Comparison of ENCODE assay signal across 8 mouse cellular contexts in the genomic region with DNA sequence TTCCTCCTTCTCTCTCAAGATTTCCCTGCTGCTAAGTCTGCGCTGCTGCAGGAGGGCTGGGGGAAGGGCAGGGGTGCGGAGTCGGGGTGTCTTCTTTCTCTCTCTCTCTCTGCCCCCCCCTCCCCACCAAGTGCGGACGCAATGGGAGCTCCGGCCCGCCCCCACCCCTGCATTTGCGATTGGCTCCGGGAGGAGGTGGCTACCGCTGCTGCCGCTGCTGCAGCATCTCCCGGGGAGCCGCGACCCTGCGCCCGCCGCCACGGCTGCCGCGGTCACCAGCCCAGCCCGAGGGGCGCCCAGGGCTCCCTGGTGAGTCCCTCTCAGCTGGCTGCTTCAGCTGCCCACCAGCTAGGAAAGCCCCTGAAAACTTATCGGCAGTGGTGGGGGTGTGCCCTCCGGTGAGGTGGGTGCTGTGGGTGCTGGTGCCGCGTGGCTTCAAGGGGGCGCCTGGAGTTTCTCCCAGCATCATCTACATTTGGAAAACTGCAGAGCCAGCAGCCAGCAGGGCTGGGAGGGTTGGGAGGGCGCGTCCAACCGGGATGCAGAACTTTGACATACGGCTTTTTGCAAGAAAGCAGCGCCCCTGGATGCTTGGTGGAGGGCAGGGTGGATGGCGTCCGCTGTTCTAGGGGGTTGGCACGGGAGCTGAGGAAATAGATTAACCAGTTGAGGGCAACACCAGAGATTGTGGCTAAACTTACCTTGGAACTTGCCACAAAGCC. TPM values are rescaled to one million over a fixed set of nuclear protein-coding genes. Genes with fewer than 3 reads are reported as not detected.
DNase-seq lines count a peak whose midpoint lies in the region; ATAC-seq and TF ChIP-seq lines count a peak whose summit lies in the region.
"Had no signal": no experiment of that assay in that cellular context is flagged by ENCODE, and none has a peak within 500 bp of the region (broad histone marks: within the 10 kb centered on the region; RNA-seq: fewer than 3 reads in every experiment).

No protein-coding gene starts in this region.

- TF ChIP-seq POLR2A in ES-Bruce4 (IDR thresholded peaks at IDR 0.05; ENCODE audit: insufficient read depth, low read length): no peak

- peak; percentile 4; the same call in 1 of the 2 replicates for ATAC-seq in heart, embryonic 14.5 days (ENCODE audit: insufficient number of reproducible peaks, insufficient read depth, low FRiP score, low read depth)

- peak overlapping the region; percentile 36 for H3K4me3 ChIP-seq in ES-Bruce4 (ENCODE audit: low read depth, low read length)
- H3K4me3 ChIP-seq in heart, embryonic 14.5 days (ENCODE audit: control insufficient read depth in 1 of 2, insufficient read depth in 1 of 2, low read depth in 1 of 2, low read length in 2 of 2): peak overlapping the region; percentile 82 to 88
- peak overlapping the region; percentile 65 for H3K4me3 ChIP-seq in midbrain, embryonic 10.5 days

- no peak overlapping the region for H3K27ac ChIP-seq in ES-Bruce4 (ENCODE audit: insufficient read depth, low read length)
- peak overlapping the region; percentile 98 to 99 for H3K27ac ChIP-seq in heart, embryonic 14.5 days (replicated peaks in 1 of 2; ENCODE audit: control insufficient read depth in 1 of 2, insufficient read depth in 1 of 2, low read depth in 2 of 2, low read length in 2 of 2)
- peak overlapping the region; percentile 64 for H3K27ac ChIP-seq in midbrain, embryonic 10.5 days (replicated peaks)
- H3K27ac ChIP-seq: macrophage had no signal

- H3K4me2 ChIP-seq in heart, embryonic 14.5 days (ENCODE audit: low read length): peak overlapping the region; percentile 90

- H3K36me3 ChIP-seq in ES-Bruce4 (ENCODE audit: control insufficient read depth, insufficient read depth, low read length, poor library complexity, severe bottlenecking): no peaks in the 10 kb centered on the region
- peaks cover 26% of the 10 kb centered on the region for H3K36me3 ChIP-seq in heart, embryonic 14.5 days (ENCODE audit: control insufficient read depth, insufficient read depth, low read length)
- H3K36me3 ChIP-seq in midbrain, embryonic 10.5 days: no peaks in the 10 kb centered on the region

- no peaks in the 10 kb centered on the region for H3K9me3 ChIP-seq in ES-Bruce4 (replicated peaks; ENCODE audit: control insufficient read depth, insufficient read depth, low read length, poor library complexity, severe bottlenecking)
- no peaks in the 10 kb centered on the region for H3K9me3 ChIP-seq in heart, embryonic 14.5 days (ENCODE audit: control insufficient read depth, low read length)
- H3K9me3 ChIP-seq in midbrain, embryonic 10.5 days (replicated peaks): no peaks in the 10 kb centered on the region

- H3K27me3 ChIP-seq in ES-Bruce4 (ENCODE audit: control insufficient read depth, insufficient read depth, low read length, poor library complexity, severe bottlenecking): 0 out of 2 replicates have a peak, but pooled peaks cover 2% of the 10 kb centered on the region
- no peaks in the 10 kb centered on the region for H3K27me3 ChIP-seq in heart, embryonic 14.5 days (ENCODE audit: control insufficient read depth, insufficient read depth, low read length)
- H3K27me3 ChIP-seq in midbrain, embryonic 10.5 days (ENCODE audit: low read depth, poor library complexity, severe bottlenecking): peaks cover 78% of the 10 kb centered on the region

- H3K4me1 ChIP-seq in ES-Bruce4 (ENCODE audit: control insufficient read depth, insufficient read depth, low read length): no peaks in the 10 kb centered on the region
- H3K4me1 ChIP-seq in heart, embryonic 14.5 days (ENCODE audit: control insufficient read depth in 2 of 2, insufficient read depth in 2 of 2, low read length in 2 of 2): peaks cover 12 to 17% of the 10 kb centered on the region in 2 experiments
- H3K4me1 ChIP-seq in midbrain, embryonic 10.5 days: peaks cover 34% of the 10 kb centered on the region

- TF ChIP-seq EP300 in ES-Bruce4 (IDR thresholded peaks at IDR 0.05; ENCODE audit: insufficient read depth, low read depth, low read length): no peak

- H3K9ac ChIP-seq in ES-Bruce4 (ENCODE audit: low read depth, poor library complexity, severe bottlenecking): 0 out of 2 replicates have a peak overlapping the region, but pooled peaks have one; percentile 15
- H3K9ac ChIP-seq in heart, embryonic 14.5 days (ENCODE audit: low read length): peak overlapping the region; percentile 95

- no peak for TF ChIP-seq CTCF in ES-Bruce4 (IDR thresholded peaks at IDR 0.05; ENCODE audit: low read depth, low read length)

- WGBS in heart, embryonic 14.5 days: under 1% methylated on average over 29 of the region's 35 CpGs
- WGBS in midbrain, embryonic 10.5 days: under 1% methylated on average over 33 of the region's 35 CpGs

- DNase-seq in MN1 (ENCODE audit: low spot score): peak; percentile 55
- DNase-seq in midbrain, embryonic 10.5 days (ENCODE audit: low spot score): peak; percentile 49
- no peak for DNase-seq in layer of hippocampus, adult 18-20 months (ENCODE audit: low spot score in 2 of 2)
- DNase-seq in gastrocnemius, postnatal 25 days: no peak
- no peak for DNase-seq in kidney, adult 11 months

RNA-seq across cellular contexts. Expression of a gene that starts 51.6 kb away (rescaled TPM):
- 0.53 TPM in 1 of 2 replicates, not detected in the other for polyA plus RNA-seq in ES-Bruce4 (2011; ENCODE audit: insufficient read depth, insufficient read length, low read depth, missing spikeins)
- 7.3 and 9.7 TPM in 2 replicates for polyA plus RNA-seq in heart, embryonic 14.5 days (2014; fragmentation: Nextera tagmentation; extraction: Ambion mirVana)
- 0.04 and 0.10 TPM in 2 replicates for polyA plus RNA-seq in midbrain, embryonic 10.5 days (2016; fragmentation: Nextera tagmentation; extraction: Ambion mirVana)
- total RNA-seq in layer of hippocampus, adult 18-20 months (2021): not detected
- total RNA-seq in gastrocnemius, postnatal 25 days (2021): not detected
- polyA plus RNA-seq: macrophage had no signal

Comparison
In these comparisons a context has a peak if more than half of its experiments do, and no peak if none do; other contexts are left out.
1. DNase-seq: peak in MN1 (single experiment) and midbrain, embryonic 10.5 days (single experiment); none in layer of hippocampus, adult 18-20 months (0 of 2), gastrocnemius, postnatal 25 days (single experiment) and kidney, adult 11 months (single experiment).
2. Peak in every context shown above with its lines, with median percentiles within 50 percentile points of each other: H3K4me3 ChIP-seq.